Mouse (Mus musculus): ENCODE measurements at regions not wholly inside any gene's neighbourhood (a gene's known extent, or its start where the extent isn't known, plus 50 kb on each side); places are given as distances from the start of the nearest gene placed in this dataset.

DNA sequence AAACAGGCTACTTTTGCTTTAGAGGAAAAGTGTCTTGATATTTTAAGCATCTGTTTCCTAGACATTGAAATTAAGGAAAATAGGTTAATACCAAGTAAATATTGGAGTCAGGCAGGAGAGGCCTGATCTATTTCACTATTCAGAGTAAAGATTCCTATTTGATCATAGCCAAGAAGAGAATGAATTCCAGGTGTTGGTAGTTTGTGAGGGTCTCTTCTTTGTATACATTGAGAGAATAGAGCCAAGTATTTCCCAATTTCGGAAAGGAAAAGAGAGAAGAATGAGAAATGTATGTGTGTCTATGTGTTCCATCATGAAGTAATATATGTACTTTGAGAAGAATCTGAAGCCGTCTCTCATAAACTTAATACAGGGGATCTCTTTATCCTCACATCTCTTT is 756.7 kb downstream of the Adgrl2 start:
- Histone ChIP-seq H3K9me3 (replicated peaks; ENCODE audit: low read length) (no peaks in the 10 kb centered on the region), H3K27ac (no peak overlapping the region), H3K4me2 (ENCODE audit: low read length) (no peak overlapping the region), H3K4me3 (replicated peaks; ENCODE audit: low read depth, low read length) (no peak overlapping the region), H3K27me3 (ENCODE audit: insufficient read depth, low read length) (no peaks in the 10 kb centered on the region), H3K4me1 (replicated peaks; ENCODE audit: insufficient read depth, low read length) (no peaks in the 10 kb centered on the region), H3K36me3 (ENCODE audit: insufficient read depth, low read length) (no peaks in the 10 kb centered on the region), H3K9ac (ENCODE audit: low read depth, low read length) (no peak overlapping the region)
- ATAC-seq (replicated peaks; ENCODE audit: low FRiP score, low read depth) (no peak), DNase-seq (ENCODE audit: low spot score) (no peak)
- no peak for TF ChIP-seq CTCF (IDR thresholded peaks at IDR 0.05; ENCODE audit: low read depth)
- 91% methylated on average over 2 of the region's 2 CpGs for whole genome bisulfite sequencing

DNA sequence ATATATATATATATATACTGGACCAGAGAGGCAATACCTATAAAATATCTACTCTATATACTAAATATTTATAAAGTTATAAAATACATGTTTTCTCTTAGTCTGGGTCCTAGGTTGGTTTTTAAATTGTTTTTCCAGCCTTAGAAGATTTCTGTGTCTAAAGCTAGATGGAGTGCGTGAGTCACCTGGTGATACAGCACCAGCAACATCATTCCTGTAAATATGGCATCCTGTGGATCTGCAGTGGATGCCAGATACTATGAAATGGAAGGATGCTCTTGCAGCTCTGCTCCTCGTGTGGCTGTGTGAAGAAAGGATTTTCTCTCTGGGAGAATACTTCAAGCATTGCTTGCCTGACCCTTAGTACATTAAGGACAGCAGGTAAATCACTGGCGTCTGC is 761.2 kb downstream of the Adgrl2 start:
- H3K4me2 ChIP-seq (ENCODE audit: low read length) = no peak overlapping the region
- no peak overlapping the region for H3K9ac ChIP-seq (ENCODE audit: low read depth, low read length)
- H3K27ac ChIP-seq = no peak overlapping the region
- no peaks in the 10 kb centered on the region for H3K4me1 ChIP-seq (replicated peaks; ENCODE audit: insufficient read depth, low read length)
- 55% methylated on average over 3 of the region's 3 CpGs for WGBS
- H3K36me3 ChIP-seq (ENCODE audit: insufficient read depth, low read length) = no peaks in the 10 kb centered on the region
- no peaks in the 10 kb centered on the region for H3K27me3 ChIP-seq (ENCODE audit: insufficient read depth, low read length)
- H3K4me3 ChIP-seq (replicated peaks; ENCODE audit: low read depth, low read length) = no peak overlapping the region
- TF ChIP-seq CTCF (IDR thresholded peaks at IDR 0.05; ENCODE audit: low read depth) = no peak
- ATAC-seq (replicated peaks; ENCODE audit: low FRiP score, low read depth) (no peak), DNase-seq (ENCODE audit: low spot score) (no peak)
- H3K9me3 ChIP-seq (replicated peaks; ENCODE audit: low read length) = no peaks in the 10 kb centered on the region

DNA sequence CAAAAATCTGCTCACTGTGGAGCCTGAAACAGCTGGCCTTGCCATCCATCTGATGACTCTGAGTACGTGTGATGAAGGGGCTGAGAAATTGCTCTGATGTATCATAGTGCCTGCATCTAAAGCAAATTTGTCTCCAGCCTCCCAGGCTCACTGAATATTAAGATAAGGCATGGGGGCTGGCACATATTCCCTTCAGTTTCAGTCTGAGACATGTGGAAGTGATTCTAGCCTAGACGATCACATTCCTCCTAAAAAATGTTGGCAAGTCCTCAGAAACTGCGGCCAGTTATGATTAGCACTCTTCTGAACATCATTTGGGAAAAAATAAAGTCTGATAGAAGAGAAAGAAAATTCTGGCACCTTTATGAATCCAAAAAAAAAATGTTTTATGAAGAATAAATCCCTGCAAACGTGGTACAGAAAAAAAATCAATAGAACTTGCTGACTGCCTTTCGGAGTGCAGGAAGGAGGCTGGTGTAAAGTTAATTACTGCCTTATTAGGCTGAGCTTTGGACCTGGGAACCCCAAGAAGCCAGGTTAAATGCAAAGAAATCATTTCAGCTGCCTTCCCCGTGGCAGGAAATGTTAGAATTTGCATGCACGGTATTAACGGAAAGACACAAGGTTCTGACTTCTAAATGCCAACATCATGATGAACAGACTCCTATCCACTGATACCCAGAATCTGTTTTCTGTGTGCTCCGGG is 762.2 kb downstream of the Adgrl2 start:
- TF ChIP-seq CTCF (IDR thresholded peaks at IDR 0.05; ENCODE audit: low read depth) = no peak
- no peak for ATAC-seq (replicated peaks; ENCODE audit: low FRiP score, low read depth)
- H3K4me1 ChIP-seq (replicated peaks; ENCODE audit: insufficient read depth, low read length) = no peaks in the 10 kb centered on the region
- H3K4me3 ChIP-seq (replicated peaks; ENCODE audit: low read depth, low read length) = no peak overlapping the region
- no peak overlapping the region for H3K27ac ChIP-seq
- H3K9ac ChIP-seq (ENCODE audit: low read depth, low read length) = no peak overlapping the region
- H3K9me3 ChIP-seq (replicated peaks; ENCODE audit: low read length) = no peaks in the 10 kb centered on the region
- 67% methylated on average over 9 of the region's 9 CpGs for WGBS
- H3K36me3 ChIP-seq (ENCODE audit: insufficient read depth, low read length) = no peaks in the 10 kb centered on the region
- no peak overlapping the region for H3K4me2 ChIP-seq (ENCODE audit: low read length)
- H3K27me3 ChIP-seq (ENCODE audit: insufficient read depth, low read length) = no peaks in the 10 kb centered on the region
- no peak for DNase-seq (ENCODE audit: low spot score)

DNA sequence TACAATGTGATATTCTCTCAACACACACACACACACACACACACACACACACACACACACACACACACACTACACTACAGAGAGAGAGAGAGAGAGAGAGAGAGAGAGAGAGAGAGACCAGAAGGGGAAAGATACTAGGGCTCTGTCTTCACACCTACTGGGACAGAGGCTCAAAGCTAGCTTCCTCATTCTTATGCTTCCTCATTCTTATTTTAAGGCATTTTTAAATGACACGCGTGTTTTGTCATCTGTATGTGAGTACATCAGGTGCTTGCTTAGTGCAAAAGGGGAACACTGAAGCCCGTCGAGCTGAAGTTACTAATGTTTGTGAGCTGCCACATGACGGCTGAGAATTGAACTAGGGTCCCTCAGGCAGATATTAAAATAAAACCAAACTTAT is 769.5 kb downstream of the Adgrl2 start:
- Histone ChIP-seq H3K9ac (ENCODE audit: low read depth, low read length) (no peak overlapping the region), H3K36me3 (ENCODE audit: insufficient read depth, low read length) (no peaks in the 10 kb centered on the region), H3K4me2 (ENCODE audit: low read length) (no peak overlapping the region), H3K4me3 (replicated peaks; ENCODE audit: low read depth, low read length) (no peak overlapping the region), H3K27ac (no peak overlapping the region), H3K27me3 (ENCODE audit: insufficient read depth, low read length) (no peaks in the 10 kb centered on the region), H3K4me1 (replicated peaks; ENCODE audit: insufficient read depth, low read length) (no peaks in the 10 kb centered on the region), H3K9me3 (replicated peaks; ENCODE audit: low read length) (no peaks in the 10 kb centered on the region)
- WGBS = 87% methylated on average over 5 of the region's 5 CpGs
- TF ChIP-seq CTCF (IDR thresholded peaks at IDR 0.05; ENCODE audit: low read depth) = no peak
- no peak for ATAC-seq (replicated peaks; ENCODE audit: low FRiP score, low read depth)
- no peak for DNase-seq (ENCODE audit: low spot score)

DNA sequence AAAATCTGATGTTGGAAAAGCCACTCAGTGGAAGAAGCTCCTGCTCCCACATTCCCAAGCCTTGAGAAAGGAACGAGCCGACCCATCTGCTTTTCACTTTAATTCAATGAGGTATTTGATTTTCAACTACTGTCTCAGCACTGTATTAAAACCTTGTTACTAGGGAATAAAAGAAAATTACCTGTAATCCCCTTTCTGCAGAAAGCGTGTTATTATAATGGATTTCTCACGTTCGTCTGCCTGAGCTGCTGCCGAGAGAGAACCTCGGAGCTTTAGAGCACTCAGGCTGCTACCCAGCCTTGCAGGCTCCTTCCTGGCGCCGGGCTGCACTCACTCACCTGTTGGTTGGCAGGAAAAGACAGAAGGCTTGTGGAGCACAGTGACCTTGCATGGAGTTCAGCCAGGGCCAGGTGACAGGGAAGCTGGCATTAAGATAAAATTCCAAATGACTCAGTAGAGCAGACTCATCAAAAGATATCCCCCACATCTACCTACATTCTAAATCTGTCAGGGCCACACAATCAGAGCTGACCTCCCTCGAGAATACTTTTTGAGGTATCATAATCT is 770.2 kb downstream of the Adgrl2 start:
- Histone ChIP-seq H3K36me3 (ENCODE audit: insufficient read depth, low read length) (no peaks in the 10 kb centered on the region), H3K9me3 (replicated peaks; ENCODE audit: low read length) (no peaks in the 10 kb centered on the region), H3K4me2 (ENCODE audit: low read length) (no peak overlapping the region), H3K4me3 (replicated peaks; ENCODE audit: low read depth, low read length) (no peak overlapping the region), H3K27ac (no peak overlapping the region), H3K27me3 (ENCODE audit: insufficient read depth, low read length) (no peaks in the 10 kb centered on the region), H3K4me1 (replicated peaks; ENCODE audit: insufficient read depth, low read length) (no peaks in the 10 kb centered on the region), H3K9ac (ENCODE audit: low read depth, low read length) (no peak overlapping the region)
- DNase-seq (ENCODE audit: low spot score) (no peak), ATAC-seq (replicated peaks; ENCODE audit: low FRiP score, low read depth) (no peak)
- 78% methylated on average over 10 of the region's 10 CpGs for WGBS
- TF ChIP-seq CTCF (IDR thresholded peaks at IDR 0.05; ENCODE audit: low read depth) = no peak

DNA sequence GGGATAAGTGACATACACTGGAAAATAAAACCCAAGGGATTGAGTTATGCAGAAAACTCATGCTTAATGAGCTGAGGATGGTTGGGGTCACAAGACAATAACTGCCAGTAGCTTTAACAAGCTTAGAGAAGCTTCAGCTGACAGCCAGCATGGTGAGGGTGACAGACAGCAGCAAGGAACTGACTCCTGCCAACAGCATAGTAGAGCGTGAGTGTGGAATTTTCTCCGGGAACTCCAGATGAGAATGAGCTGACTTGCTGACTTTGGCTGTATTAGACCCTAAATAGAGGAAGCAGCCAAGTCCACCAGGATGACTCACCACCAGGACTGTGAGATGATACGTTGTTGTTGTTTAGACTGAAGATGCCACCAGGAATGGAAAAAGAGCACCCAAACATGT is 788.2 kb downstream of the Adgrl2 start:
- Histone ChIP-seq H3K4me3 (replicated peaks; ENCODE audit: low read depth, low read length) (no peak overlapping the region), H3K4me1 (replicated peaks; ENCODE audit: insufficient read depth, low read length) (no peaks in the 10 kb centered on the region), H3K36me3 (ENCODE audit: insufficient read depth, low read length) (no peaks in the 10 kb centered on the region), H3K27me3 (ENCODE audit: insufficient read depth, low read length) (no peaks in the 10 kb centered on the region), H3K4me2 (ENCODE audit: low read length) (no peak overlapping the region), H3K9ac (ENCODE audit: low read depth, low read length) (no peak overlapping the region), H3K9me3 (replicated peaks; ENCODE audit: low read length) (no peaks in the 10 kb centered on the region), H3K27ac (no peak overlapping the region)
- DNase-seq (ENCODE audit: low spot score) = peak; percentile 8
- no peak for TF ChIP-seq CTCF (IDR thresholded peaks at IDR 0.05; ENCODE audit: low read depth)
- WGBS = 56% methylated on average over 3 of the region's 3 CpGs
- no peak for ATAC-seq (replicated peaks; ENCODE audit: low FRiP score, low read depth)
